Comparison of ENCODE assay signal across 12 mouse cellular contexts in the genomic region with DNA sequence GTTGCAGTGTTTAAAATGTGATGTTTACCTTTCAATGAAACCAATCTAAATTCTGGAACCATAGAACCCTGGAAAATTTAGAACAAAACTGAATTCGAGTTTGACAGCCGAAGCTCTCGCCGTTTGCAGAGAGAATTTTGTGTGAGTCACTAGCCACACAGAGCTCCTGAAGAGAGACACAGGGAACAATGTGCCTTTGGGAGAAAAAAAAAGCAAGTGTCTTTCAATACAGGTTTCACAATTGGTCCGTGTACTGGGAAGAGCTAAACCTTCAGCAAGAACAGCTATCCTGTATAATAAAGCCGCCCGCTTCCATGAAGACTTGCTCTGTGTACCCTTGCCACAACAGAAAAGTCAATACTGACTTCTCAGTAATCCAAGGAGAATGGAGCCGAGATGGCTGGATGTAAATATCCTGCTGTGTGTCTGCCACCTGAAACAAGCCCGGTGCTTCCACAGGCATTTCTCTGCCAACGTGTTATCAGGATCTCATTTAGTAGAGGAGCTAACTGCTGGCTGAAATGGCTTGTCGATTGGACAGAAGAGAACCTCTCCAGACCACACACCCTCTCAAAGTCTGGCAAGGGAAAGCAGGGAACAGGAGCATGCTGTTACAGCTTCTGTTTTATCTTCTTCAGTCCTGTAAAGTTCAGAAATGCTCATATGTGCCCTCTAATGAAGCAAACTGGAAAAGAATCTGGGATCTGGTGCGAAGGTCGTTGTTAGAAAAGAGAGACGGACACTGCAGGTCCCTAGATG.
DNase-seq lines count a peak whose midpoint lies in the region; ATAC-seq lines count a peak whose summit lies in the region.
"Had no signal": no experiment of that assay in that cellular context is flagged by ENCODE, and none has a peak within 500 bp of the region (broad histone marks: within the 10 kb centered on the region; RNA-seq: fewer than 3 reads in every experiment).

No protein-coding gene starts in this region.

- no peaks in the 10 kb centered on the region for H3K27me3 ChIP-seq in hindbrain, embryonic 16.5 days (replicated peaks; ENCODE audit: control insufficient read depth, insufficient read depth, low read length)
- H3K27me3 ChIP-seq in hindbrain, embryonic 14.5 days (ENCODE audit: control insufficient read depth, insufficient read depth, low read length), result no peaks in the 10 kb centered on the region
- H3K27me3 ChIP-seq in intestine, embryonic 14.5 days (replicated peaks; ENCODE audit: control insufficient read depth, insufficient read depth, low read length), result no peaks in the 10 kb centered on the region
- no peaks in the 10 kb centered on the region for H3K27me3 ChIP-seq in limb, embryonic 10.5 days (ENCODE audit: low read depth, poor library complexity, severe bottlenecking)
- H3K27me3 ChIP-seq: lung, embryonic 15.5 days; neural tube, embryonic 13.5 days had no signal

- no peaks in the 10 kb centered on the region for H3K9me3 ChIP-seq in hindbrain, embryonic 16.5 days (ENCODE audit: control insufficient read depth, low read length)
- no peaks in the 10 kb centered on the region for H3K9me3 ChIP-seq in hindbrain, embryonic 14.5 days (ENCODE audit: control insufficient read depth, low read length)
- H3K9me3 ChIP-seq in intestine, embryonic 14.5 days (ENCODE audit: control insufficient read depth, low read length), result no peaks in the 10 kb centered on the region
- no peaks in the 10 kb centered on the region for H3K9me3 ChIP-seq in limb, embryonic 10.5 days (replicated peaks)
- H3K9me3 ChIP-seq: lung, embryonic 15.5 days; neural tube, embryonic 13.5 days had no signal

- peaks cover 11% of the 10 kb centered on the region for H3K4me1 ChIP-seq in hindbrain, embryonic 16.5 days (ENCODE audit: control insufficient read depth, insufficient read depth, low read depth, low read length)
- peaks cover 12% of the 10 kb centered on the region; the same call in 1 of the 2 replicates for H3K4me1 ChIP-seq in hindbrain, embryonic 14.5 days (replicated peaks; ENCODE audit: control insufficient read depth, insufficient read depth, low read length)
- peaks cover 33% of the 10 kb centered on the region for H3K4me1 ChIP-seq in intestine, embryonic 14.5 days (replicated peaks; ENCODE audit: control insufficient read depth, insufficient read depth, low read length)
- H3K4me1 ChIP-seq in limb, embryonic 10.5 days, result 0 out of 2 replicates have a peak, but pooled peaks cover 7% of the 10 kb centered on the region

- DNase-seq in hindbrain, embryonic 14.5 days (ENCODE audit: low spot score), result no peak
- DNase-seq in right cerebral cortex, adult 2 months (ENCODE audit: low spot score in 2 of 2), result peak; percentile 19 to 42
- DNase-seq in right cerebral cortex, postnatal 14 days, result no peak
- DNase-seq in intestine, embryonic 14.5 days (ENCODE audit: low spot score), result no peak
- no peak for DNase-seq in limb, embryonic 10.5 days (ENCODE audit: low spot score)
- DNase-seq: cerebellum, adult 9-10 months; gastrocnemius, postnatal 14 days; thymus, adult 2 months had no signal

- H3K4me3 ChIP-seq in hindbrain, embryonic 16.5 days (ENCODE audit: low read length), result no peak overlapping the region
- no peak overlapping the region for H3K4me3 ChIP-seq in hindbrain, embryonic 14.5 days (replicated peaks; ENCODE audit: low read length)
- no peak overlapping the region for H3K4me3 ChIP-seq in intestine, embryonic 14.5 days (ENCODE audit: low read depth, low read length)
- no peak overlapping the region for H3K4me3 ChIP-seq in limb, embryonic 10.5 days
- H3K4me3 ChIP-seq: lung, embryonic 15.5 days; neural tube, embryonic 13.5 days had no signal

- no peak overlapping the region for H3K9ac ChIP-seq in hindbrain, embryonic 16.5 days (ENCODE audit: low read depth, low read length)
- no peak overlapping the region for H3K9ac ChIP-seq in hindbrain, embryonic 14.5 days
- no peak overlapping the region for H3K9ac ChIP-seq in intestine, embryonic 14.5 days (ENCODE audit: low read length)
- H3K9ac ChIP-seq: lung, embryonic 15.5 days; neural tube, embryonic 13.5 days had no signal

- peak overlapping the region; percentile 27; the same call in 1 of the 2 replicates for H3K4me2 ChIP-seq in hindbrain, embryonic 16.5 days (ENCODE audit: low read length)
- no peak overlapping the region for H3K4me2 ChIP-seq in hindbrain, embryonic 14.5 days (replicated peaks)
- H3K4me2 ChIP-seq in intestine, embryonic 14.5 days (ENCODE audit: low read length), result peak overlapping the region; percentile 35
- H3K4me2 ChIP-seq: neural tube, embryonic 13.5 days had no signal

- ATAC-seq in hindbrain, embryonic 16.5 days, result no peak
- no peak for ATAC-seq in hindbrain, embryonic 14.5 days (ENCODE audit: low FRiP score)
- ATAC-seq in intestine, embryonic 14.5 days (replicated peaks; ENCODE audit: low FRiP score, low TSS enrichment, low read depth), result no peak
- no peak for ATAC-seq in activated CD4-positive, CD25-positive, alpha-beta regulatory T cell, adult 4 months

- H3K27ac ChIP-seq in hindbrain, embryonic 16.5 days (ENCODE audit: low read depth, low read length), result no peak overlapping the region; the same call in 1 of the 2 replicates
- H3K27ac ChIP-seq in hindbrain, embryonic 14.5 days, result no peak overlapping the region
- no peak overlapping the region for H3K27ac ChIP-seq in intestine, embryonic 14.5 days (ENCODE audit: low read depth)
- H3K27ac ChIP-seq in limb, embryonic 10.5 days, result no peak overlapping the region
- H3K27ac ChIP-seq: lung, embryonic 15.5 days; neural tube, embryonic 13.5 days had no signal

- WGBS in hindbrain, embryonic 16.5 days, result 59% methylated on average over 14 of the region's 14 CpGs
- 53% methylated on average over 14 of the region's 14 CpGs for WGBS in hindbrain, embryonic 14.5 days
- 41% methylated on average over 14 of the region's 14 CpGs for WGBS in intestine, embryonic 14.5 days
- 69% methylated on average over 14 of the region's 14 CpGs for WGBS in limb, embryonic 10.5 days

- H3K36me3 ChIP-seq in hindbrain, embryonic 16.5 days (ENCODE audit: control insufficient read depth, insufficient read depth, low read length), result no peaks in the 10 kb centered on the region
- no peaks in the 10 kb centered on the region for H3K36me3 ChIP-seq in hindbrain, embryonic 14.5 days (replicated peaks; ENCODE audit: control insufficient read depth, insufficient read depth)
- H3K36me3 ChIP-seq in intestine, embryonic 14.5 days (ENCODE audit: control insufficient read depth, insufficient read depth, low read length), result no peaks in the 10 kb centered on the region
- no peaks in the 10 kb centered on the region for H3K36me3 ChIP-seq in limb, embryonic 10.5 days
- H3K36me3 ChIP-seq: lung, embryonic 15.5 days; neural tube, embryonic 13.5 days had no signal

Comparison
In these comparisons a context has a peak if more than half of its experiments do, and no peak if none do; other contexts are left out.
1. DNase-seq: peak in right cerebral cortex, adult 2 months (2 of 2); none in hindbrain, embryonic 14.5 days (single experiment), right cerebral cortex, postnatal 14 days (single experiment), intestine, embryonic 14.5 days (single experiment) and limb, embryonic 10.5 days (single experiment).